Mouse (Mus musculus) brain, adult 2 months (tissue): Measurements from ENCODE around the gene Pkd1l2.
A peak's percentile ranks its signal among the peaks of the same experiment; 100 is the strongest.

ENCODE experiments used
- DNase-seq: peaks from one replicate; pipeline ENCODE4 v3.0.0; 2011; ENCODE audit warnings: low read depth, low spot score

Gene Pkd1l2

DNA sequence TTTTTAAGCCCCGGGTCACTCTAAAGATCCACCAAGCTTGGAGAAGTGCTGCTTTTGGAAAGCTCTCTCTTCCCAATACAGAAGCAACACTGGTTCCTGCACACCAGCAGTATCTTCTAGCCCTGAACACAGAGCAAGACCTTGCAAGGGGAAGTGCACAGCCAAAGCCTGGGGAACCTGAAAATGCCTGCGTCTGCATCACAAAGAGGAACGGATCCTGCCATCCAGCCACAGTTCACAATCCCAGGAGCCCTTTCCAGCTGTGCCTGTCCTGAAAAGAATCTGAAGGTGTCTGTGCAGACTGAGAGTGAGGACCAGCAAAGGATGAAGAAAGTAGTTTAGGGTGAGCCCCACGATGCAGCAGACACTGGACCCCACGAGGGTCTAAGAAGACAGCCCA, 107.2 kb downstream of the Pkd1l2 start:
- DNase-seq, result no peak

GRCm38 (mm10) chr8:116969531-116969930, 112.7 kb downstream of the Pkd1l2 start:
- no peak for DNase-seq

GRCm38 (mm10) chr8:116954415-116954814, 127.8 kb downstream of the Pkd1l2 start:
- peak; percentile 90 for DNase-seq

DNA sequence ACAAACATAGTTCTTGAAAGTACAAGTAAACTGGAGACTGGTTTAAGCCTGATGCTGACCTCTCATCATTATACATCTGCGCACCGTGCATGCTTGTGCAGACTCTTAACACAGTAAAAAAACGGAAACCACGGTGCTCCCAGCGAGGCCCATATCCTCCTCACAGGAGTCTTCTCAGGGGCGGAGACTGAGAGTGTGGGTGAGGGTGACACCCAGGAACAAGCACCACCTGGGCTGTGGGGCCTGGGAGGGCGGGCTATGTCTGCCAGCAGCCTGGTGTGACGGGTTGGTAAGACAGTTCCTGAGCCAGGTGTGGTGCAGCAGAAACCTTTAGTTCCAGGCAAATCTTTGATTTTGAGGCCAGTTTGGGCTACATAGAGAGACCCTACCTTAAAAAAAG, 129.8 kb downstream of the Pkd1l2 start:
- DNase-seq, result no peak

DNA sequence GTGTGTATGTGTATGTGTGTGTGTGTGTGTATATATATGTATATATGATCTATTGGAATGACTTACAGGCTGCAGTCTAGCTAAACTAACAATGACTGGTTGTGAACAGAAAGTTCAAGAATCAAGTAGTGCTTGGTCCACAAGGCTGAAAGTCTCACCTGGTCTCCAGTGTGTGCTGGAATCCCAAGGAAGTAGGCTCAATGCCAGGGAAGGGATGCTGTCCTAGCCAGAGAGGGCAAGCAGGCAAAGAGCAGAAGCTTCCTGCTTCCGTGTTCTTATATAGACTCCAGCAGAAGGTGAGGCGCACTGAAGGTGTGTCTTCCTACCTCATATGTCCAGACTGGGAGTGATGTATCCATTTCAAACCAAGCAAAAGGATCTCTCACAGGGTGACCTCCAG, 130.5 kb downstream of the Pkd1l2 start:
- DNase-seq, result no peak

DNA sequence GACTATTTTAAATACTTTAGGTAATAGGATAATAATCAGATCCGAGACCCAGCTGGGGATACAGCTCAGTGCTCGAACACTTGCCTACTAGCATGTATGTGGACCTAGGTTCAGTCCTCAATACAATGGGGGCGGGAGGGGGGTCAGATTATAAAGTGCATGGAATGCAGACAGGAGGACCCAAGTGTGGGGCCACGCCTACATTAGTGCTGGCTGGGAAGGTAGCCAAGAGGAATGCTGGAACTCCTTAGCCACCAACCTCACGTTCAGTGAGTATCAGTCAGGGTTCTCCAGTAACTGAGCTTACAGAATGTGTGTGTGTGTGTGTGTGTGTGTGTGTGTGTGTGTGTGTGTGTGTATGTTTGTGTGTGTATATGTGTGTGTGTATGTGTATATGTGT, 130.9 kb downstream of the Pkd1l2 start:
- DNase-seq, result no peak

GRCm38 (mm10) chr8:116947589-116947988, 134.7 kb downstream of the Pkd1l2 start:
- DNase-seq, result no peak

DNA sequence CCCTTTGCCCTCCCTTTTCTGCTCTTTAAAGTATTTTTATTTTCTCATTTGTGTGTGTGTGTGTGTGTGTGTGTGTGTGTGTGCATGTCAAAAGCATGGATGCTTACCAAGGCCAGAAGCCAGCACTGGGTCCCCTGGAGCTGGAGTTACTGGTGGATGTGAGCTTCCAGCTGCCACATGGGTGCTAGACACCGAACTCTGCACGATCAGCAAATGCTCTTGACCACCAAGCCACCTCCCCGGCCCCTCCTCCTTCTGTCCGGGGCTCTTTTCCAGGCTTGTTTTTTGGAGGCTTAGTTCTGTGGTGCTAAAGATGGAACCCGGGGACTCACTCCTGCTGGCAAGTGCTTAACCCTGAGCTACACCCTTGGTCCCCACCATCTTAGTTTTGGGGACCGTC, 135.4 kb downstream of the Pkd1l2 start:
- DNase-seq, result peak; percentile 24

DNA sequence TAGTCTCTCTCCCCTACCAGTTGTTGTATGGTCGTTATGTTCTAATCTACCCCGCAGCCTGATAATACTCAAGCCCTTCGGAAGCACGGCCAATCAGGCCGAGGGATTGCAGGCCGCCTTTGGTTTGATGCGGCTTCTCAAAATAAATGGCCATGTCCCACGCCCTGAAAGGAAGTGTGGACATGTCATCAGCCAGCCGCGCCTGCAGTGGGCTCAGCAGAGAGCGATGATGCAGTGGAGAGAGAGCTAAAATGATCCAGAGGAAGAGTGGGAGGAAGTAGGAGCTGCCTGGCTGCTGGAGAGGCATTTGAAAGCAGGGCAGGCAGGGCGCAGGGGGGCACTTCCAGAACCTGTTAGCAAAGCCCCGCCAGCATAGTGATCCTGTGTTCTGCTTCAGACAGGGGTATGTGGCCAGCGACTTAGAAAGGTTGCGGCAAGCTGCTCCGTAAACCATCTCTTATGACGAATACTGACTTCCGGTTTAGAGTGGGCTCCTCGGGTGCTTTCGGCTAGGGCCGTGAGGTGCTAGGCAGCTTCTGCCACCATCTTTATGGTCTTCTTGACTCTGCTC, 135.9 kb downstream of the Pkd1l2 start:
- peak; percentile 83 for DNase-seq
